Mouse (Mus musculus) kidney, adult 2 months (tissue): ENCODE measurements around the gene Rab33b.

Experiments
- CTCF ChIP-seq: fragments of 200-500 bp; conservative IDR thresholded peaks from 2 replicates; pipeline ENCODE4 v1.5.1; 2011; ENCODE audit warnings: low read depth, mild to moderate bottlenecking, control low read depth, low read length, moderate library complexity, mixed read lengths; ENCODE audit not compliant: insufficient read depth, insufficient read length
- POLR2A ChIP-seq: fragments of 200-500 bp; IDR thresholded peaks from one replicate; pipeline ENCODE4 v1.6.1; 2011; ENCODE audit warnings: low read depth, low read length, control low read depth

- TF ChIP-seq CTCF (no peak), POLR2A (no peak)
Observed at GRCm38 (mm10) chr3:51526891-51527290, 43.2 kb downstream of the Rab33b start.
